Mouse (Mus musculus) C2C12 (cell line): Measurements from ENCODE around the gene Fam198a.

Experiments
- CEBPB ChIP-seq: IDR thresholded peaks from one replicate; pipeline ENCODE4 v1.6.1; 2011; ENCODE audit warnings: low read depth, mild to moderate bottlenecking, control low read depth, moderate library complexity
- CTCF ChIP-seq: IDR thresholded peaks from one replicate; pipeline ENCODE4 v1.5.1; 2011; ENCODE audit not compliant: control insufficient read depth, insufficient read depth, insufficient read length
- FOSL1 ChIP-seq: IDR thresholded peaks from one replicate; pipeline ENCODE4 v1.8.0; 2011; ENCODE audit warnings: mild to moderate bottlenecking, low read length; ENCODE audit not compliant: poor library complexity, insufficient read depth, severe bottlenecking
- MAX ChIP-seq: IDR thresholded peaks from one replicate; pipeline ENCODE4 v1.6.1; 2011; ENCODE audit warnings: mild to moderate bottlenecking, control low read depth
- MYOD1 ChIP-seq: IDR thresholded peaks from one replicate; pipeline ENCODE4 v1.6.1; 2011; ENCODE audit warnings: low read depth; ENCODE audit not compliant: control insufficient read depth, insufficient read length
- MYOG ChIP-seq: IDR thresholded peaks from one replicate; pipeline ENCODE4 v1.6.1; 2011; ENCODE audit not compliant: control insufficient read depth, insufficient read length; ENCODE audit errors: extremely low read depth

GRCm38 (mm10) chr9:121915056-121915455, 35.7 kb upstream of the Fam198a start:
- TF ChIP-seq CTCF (no peak), FOSL1 (no peak), CEBPB (no peak), MYOD1 (no peak), MAX (no peak), MYOG (no peak)
